Mouse (Mus musculus): ENCODE results near the gene Gtf2h1. TPM values are rescaled to one million over a fixed set of nuclear protein-coding genes. Genes with fewer than 3 reads are reported as not detected.
"Not testable (repeated sequence)": the region's sequence is repeated elsewhere in the genome, so short reads cannot be mapped to it uniquely, and the experiment has no call there.

Gene Gtf2h1
- 10 to 100 TPM; 34.4 to 40.6 (median 36.0) TPM for total RNA-seq (2022)

- DNase-seq (ENCODE audit: low spot score in 2 of 2), result peak; percentile 95 to 96
Observed at GRCm38 (mm10) chr7:46795287-46796205, at the start of gene Gtf2h1, which contains the start of gene Hps5. Gene Gtf2h1, plus strand, starts transcription at chr7:46796103. Gene Hps5, minus strand, starts transcription at chr7:46796064.

DNA sequence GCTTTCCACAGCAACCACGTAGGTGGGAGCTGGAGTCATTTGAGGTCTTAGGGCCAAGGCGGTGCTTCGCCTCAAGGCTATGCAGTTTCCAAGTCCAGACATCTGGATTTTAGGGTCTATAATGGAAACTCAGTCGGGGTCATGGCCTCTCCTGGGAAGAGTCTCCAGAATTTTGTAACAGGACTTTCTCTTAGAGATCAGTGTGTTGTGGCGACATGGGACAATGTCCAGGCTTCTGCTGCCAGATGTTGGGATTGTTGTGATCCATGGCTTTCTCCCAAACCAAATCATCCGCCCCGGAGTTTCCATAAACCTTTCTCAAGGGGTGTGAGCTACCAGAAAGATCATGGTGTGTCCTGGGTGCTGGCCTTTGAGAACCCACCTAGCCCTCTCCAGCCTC is 49.5 kb upstream of the Gtf2h1 start:
- DNase-seq (ENCODE audit: low spot score in 2 of 2), result no peak

GRCm38 (mm10) chr7:46748459-46748858 is 47.4 kb upstream of the Gtf2h1 start:
- DNase-seq (ENCODE audit: low spot score in 2 of 2), result no peak

- DNase-seq (ENCODE audit: low spot score in 2 of 2), result no peak
Observed at GRCm38 (mm10) chr7:46751490-46751889, 44.4 kb upstream of the Gtf2h1 start, which contains the start of gene Saa2. Gene Saa2, plus strand, starts transcription at chr7:46751790.

DNA sequence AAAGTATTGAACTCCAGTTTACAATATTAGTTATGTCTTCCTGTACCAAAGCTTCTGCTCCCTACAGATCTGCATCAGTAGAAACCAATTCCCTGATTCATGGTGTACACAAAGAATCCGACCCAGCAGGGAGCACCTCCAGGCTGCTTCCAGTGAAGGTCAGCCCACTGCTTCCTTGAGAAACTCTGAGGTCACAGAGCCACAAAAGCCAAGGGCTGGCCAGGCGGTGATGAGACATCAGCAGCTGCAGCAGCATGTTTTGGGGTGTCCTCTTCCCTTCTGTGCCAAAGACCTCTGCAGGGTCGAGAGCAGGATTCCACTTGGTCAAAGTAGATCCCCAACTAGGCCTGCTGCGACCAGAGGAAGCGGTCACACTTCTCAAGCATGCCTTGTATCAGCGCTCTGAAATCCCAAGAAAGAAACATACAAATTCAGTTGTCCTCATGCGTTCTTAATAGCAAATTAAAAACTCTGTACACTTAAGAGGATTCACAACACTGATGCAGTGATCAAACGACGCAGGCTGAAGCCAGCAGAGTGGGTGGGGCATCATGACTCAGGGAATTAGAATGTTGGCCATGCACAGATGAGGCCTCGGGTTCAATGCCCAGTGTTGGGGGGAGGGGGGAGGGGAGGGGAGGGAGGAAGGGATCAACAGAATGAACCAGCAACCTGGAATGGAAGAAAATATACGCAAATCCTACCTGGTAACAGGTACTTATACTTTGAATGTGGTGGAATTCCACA is 34.7 kb upstream of the Gtf2h1 start:
- no peak for DNase-seq (ENCODE audit: low spot score in 2 of 2)

- DNase-seq (ENCODE audit: low spot score in 2 of 2), result no peak
Observed at GRCm38 (mm10) chr7:46762601-46763000, 33.3 kb upstream of the Gtf2h1 start.

GRCm38 (mm10) chr7:46764672-46765071 is 31.2 kb upstream of the Gtf2h1 start:
- no peak for DNase-seq (ENCODE audit: low spot score in 2 of 2)

DNA sequence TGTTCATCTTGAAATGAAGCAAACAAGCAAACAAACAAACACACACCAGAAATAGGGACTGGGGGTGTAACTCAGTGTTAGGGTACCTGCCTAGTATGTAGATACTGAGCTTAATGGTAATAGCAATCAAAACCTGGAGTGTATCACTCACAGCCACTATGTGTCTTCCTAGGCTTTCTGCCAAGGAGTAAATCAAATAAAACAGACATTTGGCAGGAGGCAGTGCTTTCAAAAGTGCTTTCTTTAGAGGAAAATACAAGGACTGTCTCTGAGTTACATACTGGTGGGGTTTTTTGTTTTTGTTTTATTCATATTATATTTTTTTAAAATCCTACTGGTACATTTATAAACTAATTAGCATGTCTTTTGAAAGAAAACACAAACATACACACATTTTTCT is 28.5 kb upstream of the Gtf2h1 start:
- DNase-seq (ENCODE audit: low spot score in 2 of 2), result no peak

DNA sequence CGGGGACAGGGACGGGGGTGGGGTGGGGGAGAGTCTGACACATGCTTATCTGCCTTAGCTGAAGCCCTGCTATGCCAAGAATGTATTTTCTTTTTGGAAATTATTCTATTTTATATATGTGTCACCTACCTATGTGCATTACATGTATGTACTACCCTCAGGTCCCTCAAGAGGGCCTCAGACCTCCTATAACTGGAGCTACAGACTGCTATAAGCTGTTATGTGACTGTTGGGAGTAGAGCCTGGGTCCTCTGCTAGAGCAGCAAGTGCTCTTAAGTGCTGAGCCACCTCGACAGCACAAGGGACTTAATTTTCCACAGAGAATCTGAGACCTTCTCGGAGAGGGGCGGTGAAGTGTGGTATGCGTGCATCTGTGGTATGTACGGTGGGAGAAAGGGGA is 27.5 kb upstream of the Gtf2h1 start:
- DNase-seq (ENCODE audit: low spot score in 2 of 2), result no peak

DNA sequence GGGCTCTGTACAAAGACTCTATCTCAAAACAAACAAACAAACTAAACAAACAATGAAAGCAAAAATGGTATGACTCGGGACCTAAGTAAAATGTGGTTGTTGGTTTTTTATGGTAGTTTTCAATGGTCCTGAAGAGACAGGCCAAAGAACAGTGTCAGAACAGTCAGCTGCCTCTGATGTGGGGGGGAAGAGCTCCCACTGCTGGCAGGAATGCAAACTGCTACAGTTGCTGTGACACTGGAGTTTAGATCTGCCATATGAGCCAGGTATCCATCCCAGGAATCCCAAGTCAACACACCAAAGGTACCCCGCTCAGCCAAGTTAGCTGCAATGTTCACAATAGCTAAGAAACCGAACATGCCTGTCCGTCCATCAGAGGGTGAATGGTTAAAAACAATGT is 25.2 kb upstream of the Gtf2h1 start:
- DNase-seq (ENCODE audit: low spot score in 2 of 2), result peak in 1 of 2 experiments; percentile 23

DNA sequence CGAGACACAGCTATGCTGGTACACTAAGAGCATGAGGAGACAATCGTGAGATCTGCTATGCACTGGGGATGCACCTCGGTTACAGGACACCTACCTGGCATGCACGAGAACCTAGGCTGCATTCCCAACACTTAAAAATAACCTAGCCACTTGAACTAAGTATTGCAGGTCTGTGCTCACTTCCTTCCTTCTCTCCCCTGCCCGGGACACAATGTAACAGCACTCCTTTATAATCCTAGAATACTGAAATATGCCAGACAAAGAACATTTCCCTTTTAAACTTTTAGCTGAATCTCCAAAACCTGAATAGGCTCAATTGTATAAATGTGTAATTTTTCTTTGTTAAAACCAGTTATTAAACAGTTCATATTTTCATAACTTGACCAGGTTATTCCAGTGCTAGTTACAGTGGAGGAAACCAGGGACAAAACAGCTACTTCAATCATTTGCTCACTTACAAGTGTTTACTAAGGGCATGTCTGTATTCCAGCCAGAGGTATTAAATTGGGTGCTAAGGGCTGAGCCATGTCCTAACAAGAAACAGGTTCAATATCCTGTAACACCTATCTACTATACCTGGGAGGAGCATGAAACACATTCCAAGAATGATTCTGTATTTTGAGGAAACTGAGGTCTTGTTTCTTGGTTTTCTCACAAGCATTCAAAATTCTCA is 6.6 kb upstream of the Gtf2h1 start:
- DNase-seq (ENCODE audit: low spot score in 2 of 2), result no peak

DNA sequence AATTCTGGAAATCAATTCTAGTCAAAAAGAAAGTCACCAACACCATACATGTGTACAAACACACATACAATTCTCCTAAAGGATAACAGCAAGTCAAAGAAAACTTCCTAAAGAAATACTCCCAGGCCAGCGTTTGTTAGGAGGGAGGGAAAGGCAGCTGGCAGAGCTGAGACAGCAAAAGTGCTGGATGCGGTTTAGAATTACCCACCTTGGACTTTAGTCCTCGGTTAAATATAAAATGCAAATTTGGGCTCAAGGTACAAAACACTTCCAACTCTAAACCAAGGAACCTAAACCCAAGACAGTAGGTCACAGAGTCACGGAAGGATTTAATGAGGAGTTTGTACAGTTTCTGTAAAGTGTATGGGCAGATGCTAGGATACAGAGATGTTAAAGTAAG is 2.0 kb upstream of the Gtf2h1 start:
- DNase-seq (ENCODE audit: low spot score in 2 of 2), result no peak

DNA sequence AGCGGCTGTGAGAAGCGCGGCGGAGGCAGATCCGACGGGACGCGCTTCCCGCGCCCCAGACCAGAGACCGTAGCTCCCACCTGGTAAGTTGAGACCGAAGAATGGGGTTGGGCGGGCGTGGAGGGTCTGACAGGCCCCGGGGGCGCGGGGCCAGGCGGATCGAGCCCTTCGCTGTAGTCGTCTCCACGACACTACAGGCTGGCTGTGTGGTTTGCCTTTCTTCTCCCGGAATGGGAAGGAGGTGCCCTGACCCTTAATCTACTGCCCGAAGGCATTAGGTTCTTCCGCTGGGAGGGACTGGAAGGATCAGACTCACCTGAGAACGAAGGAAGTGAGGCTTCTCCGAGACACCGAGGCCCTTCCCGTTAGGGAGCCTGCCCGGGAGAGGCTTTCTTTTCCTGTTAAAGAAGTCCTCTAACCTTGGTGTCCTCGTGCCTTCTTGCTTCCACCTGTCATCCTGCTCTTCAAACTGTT is 340 bp downstream of the Gtf2h1 start:
- no peak for DNase-seq (ENCODE audit: low spot score in 2 of 2)

- no peak for DNase-seq (ENCODE audit: low spot score in 2 of 2)
Observed at GRCm38 (mm10) chr7:46796779-46797178, 876 bp downstream of the Gtf2h1 start.

DNA sequence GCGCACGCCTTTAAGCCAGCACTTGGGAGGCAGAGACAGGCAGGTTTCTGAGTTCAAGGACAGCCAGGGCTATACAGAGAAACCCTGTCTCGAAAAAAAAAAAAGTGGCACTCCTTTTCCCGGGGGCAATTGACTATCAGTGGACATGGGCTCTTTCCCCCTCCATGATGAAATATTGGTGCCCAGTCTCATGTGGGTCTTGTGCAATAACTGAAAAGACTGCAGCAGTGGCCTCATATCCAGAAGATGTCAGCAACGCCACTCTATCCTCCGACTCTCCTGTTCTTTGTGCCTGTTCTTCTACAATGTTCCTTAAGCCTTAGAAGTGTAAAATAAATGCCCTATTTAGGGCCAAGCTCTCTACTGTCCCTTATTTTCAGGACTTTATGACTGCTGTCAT is 14.4 kb downstream of the Gtf2h1 start:
- no peak for DNase-seq (ENCODE audit: low spot score in 2 of 2)

GRCm38 (mm10) chr7:46814012-46814411 is 18.1 kb downstream of the Gtf2h1 start:
- no peak for DNase-seq (ENCODE audit: low spot score in 2 of 2)

GRCm38 (mm10) chr7:46820876-46821632 is 25.2 kb downstream of the Gtf2h1 start:
- DNase-seq (ENCODE audit: low spot score in 2 of 2), result not testable (repeated sequence)

DNA sequence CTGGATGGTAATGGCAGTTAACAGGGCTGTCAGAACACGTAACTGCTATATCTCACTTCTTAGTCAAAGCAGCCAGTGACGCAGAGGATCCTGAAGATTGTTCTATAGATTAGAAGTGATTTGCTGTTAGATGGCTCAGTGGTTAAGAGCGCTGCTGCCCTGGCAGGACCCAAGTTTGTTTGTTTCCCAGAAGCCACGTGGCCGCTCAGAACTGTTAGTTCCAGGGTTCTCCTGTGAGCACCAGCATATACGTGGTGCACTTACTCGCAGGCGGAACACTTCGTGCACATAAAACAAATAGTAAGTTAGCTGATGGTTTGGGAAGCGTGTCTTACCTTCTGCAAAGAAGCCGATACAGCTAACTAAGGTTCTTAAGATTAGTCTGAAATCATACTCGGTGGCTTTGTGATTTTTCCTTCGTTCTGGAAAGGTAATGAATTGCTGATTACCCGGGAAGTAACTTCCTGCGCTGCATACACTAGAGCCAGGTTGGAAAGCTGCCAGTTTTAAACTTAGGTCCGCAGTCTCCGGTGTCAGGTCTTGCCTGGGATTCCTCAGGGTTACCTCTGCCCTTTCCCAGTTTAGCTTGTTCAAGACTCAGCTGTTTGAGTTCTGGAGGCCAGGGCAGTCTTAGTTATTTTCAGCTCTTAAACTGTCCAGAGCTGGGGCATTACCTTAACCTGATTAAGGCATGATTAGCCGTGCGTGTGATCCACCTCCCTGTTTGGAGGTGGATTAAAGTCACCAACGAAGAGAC is 31.3 kb downstream of the Gtf2h1 start:
- DNase-seq (ENCODE audit: low spot score in 2 of 2), result no peak

DNA sequence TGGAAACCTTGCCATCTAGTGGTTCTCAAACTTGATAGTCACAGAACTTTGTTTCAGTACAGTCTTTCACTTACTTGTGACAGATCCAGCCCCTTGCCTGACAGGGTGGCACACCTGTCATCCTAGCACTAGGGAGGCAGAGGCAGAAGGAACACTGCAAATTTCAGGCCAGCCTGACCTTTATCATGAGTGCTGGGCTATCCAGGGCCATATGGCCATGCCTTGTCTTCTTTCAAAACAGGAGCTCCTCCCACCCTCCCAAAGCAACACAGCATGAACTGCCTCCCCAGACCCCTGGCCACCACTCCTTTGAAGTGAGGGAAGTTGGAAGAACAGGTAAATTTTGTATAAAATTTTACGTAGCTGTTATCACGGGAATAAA is 31.9 kb downstream of the Gtf2h1 start:
- no peak for DNase-seq (ENCODE audit: low spot score in 2 of 2)

DNA sequence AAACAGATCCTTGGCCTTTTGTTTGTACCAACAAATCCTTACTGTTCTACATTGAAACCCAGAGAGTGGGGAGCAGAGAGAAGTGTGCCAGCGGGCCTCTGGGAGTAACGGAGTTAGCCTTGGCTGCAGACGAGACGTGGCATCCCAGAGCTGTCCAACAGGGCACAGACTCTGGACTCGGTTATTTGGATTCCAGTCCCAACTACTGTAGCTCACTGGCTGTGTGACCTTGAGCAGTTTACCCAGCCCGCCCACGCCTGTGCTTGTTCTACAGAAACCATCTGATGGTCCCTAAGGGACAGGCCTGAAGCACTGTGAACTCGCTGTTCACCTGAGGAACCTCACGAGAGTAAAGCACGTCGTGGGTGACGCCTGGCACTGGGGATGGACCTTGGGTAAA is 34.0 kb downstream of the Gtf2h1 start:
- DNase-seq (ENCODE audit: low spot score in 2 of 2), result no peak
